Mouse (Mus musculus) layer of hippocampus, adult 9-10 months (tissue): ENCODE data around the gene Ascc1.

ENCODE experiments used
- DNase-seq: peaks from one replicate; pipeline ENCODE4 v3.0.0; 2022; ENCODE audit warnings: low spot score

Gene Ascc1

GRCm38 (mm10) chr10:60019299-60019698, 16.7 kb downstream of the Ascc1 start:
- DNase-seq: no peak

- no peak for DNase-seq
These were observed 21.1 kb downstream of the Ascc1 start for GRCm38 (mm10) chr10:60023751-60024150.

- no peak for DNase-seq
These were observed 24.3 kb downstream of the Ascc1 start for GRCm38 (mm10) chr10:60026759-60027395.

GRCm38 (mm10) chr10:60027619-60028084, 25.0 kb downstream of the Ascc1 start:
- DNase-seq: no peak

- no peak for DNase-seq
These were observed 25.6 kb downstream of the Ascc1 start for GRCm38 (mm10) chr10:60028181-60028580.

GRCm38 (mm10) chr10:60028979-60029378, 26.4 kb downstream of the Ascc1 start:
- DNase-seq: no peak

- DNase-seq: no peak
These were observed 26.8 kb downstream of the Ascc1 start for GRCm38 (mm10) chr10:60029387-60029786.

- no peak for DNase-seq
These were observed 29.0 kb downstream of the Ascc1 start for GRCm38 (mm10) chr10:60031562-60031961.

- DNase-seq: no peak
These were observed 29.4 kb downstream of the Ascc1 start for GRCm38 (mm10) chr10:60031985-60032384.

GRCm38 (mm10) chr10:60032622-60033021, 30.0 kb downstream of the Ascc1 start:
- DNase-seq: no peak

GRCm38 (mm10) chr10:60033064-60033463, 30.5 kb downstream of the Ascc1 start:
- no peak for DNase-seq

- no peak for DNase-seq
These were observed 32.0 kb downstream of the Ascc1 start for GRCm38 (mm10) chr10:60034621-60035020.

- no peak for DNase-seq
These were observed 33.1 kb downstream of the Ascc1 start for GRCm38 (mm10) chr10:60035744-60036143.

GRCm38 (mm10) chr10:60042350-60042922, 39.8 kb downstream of the Ascc1 start:
- DNase-seq: no peak

GRCm38 (mm10) chr10:60046696-60047095, 44.1 kb downstream of the Ascc1 start:
- DNase-seq: no peak

- DNase-seq: no peak
These were observed 48.0 kb downstream of the Ascc1 start for GRCm38 (mm10) chr10:60050581-60050980.

GRCm38 (mm10) chr10:60053073-60053472, 50.5 kb downstream of the Ascc1 start:
- DNase-seq: no peak

- DNase-seq: no peak
These were observed 59.6 kb downstream of the Ascc1 start for GRCm38 (mm10) chr10:60062173-60062572.

- no peak for DNase-seq
These were observed 60.3 kb downstream of the Ascc1 start for GRCm38 (mm10) chr10:60062931-60063330.

- no peak for DNase-seq
These were observed 63.9 kb downstream of the Ascc1 start for GRCm38 (mm10) chr10:60066524-60066923.

- no peak for DNase-seq
These were observed 72.6 kb downstream of the Ascc1 start for GRCm38 (mm10) chr10:60075159-60075558.

- DNase-seq: no peak
These were observed 74.6 kb downstream of the Ascc1 start for GRCm38 (mm10) chr10:60077226-60077625.

GRCm38 (mm10) chr10:60077736-60078560, 75.3 kb downstream of the Ascc1 start:
- DNase-seq: no peak
